Mouse (Mus musculus) cerebellum, postnatal 36 days (tissue): ENCODE measurements at regions not wholly inside any gene's neighbourhood (a gene's known extent, or its start where the extent isn't known, plus 50 kb on each side); places are given as distances from the start of the nearest gene placed in this dataset.

Experiments
- DNase-seq, 2 experiments: peaks; one replicate each; pipeline ENCODE4 v3.0.0; 2021 to 2022; ENCODE audit warnings: mixed read lengths in 2 of 2

DNA sequence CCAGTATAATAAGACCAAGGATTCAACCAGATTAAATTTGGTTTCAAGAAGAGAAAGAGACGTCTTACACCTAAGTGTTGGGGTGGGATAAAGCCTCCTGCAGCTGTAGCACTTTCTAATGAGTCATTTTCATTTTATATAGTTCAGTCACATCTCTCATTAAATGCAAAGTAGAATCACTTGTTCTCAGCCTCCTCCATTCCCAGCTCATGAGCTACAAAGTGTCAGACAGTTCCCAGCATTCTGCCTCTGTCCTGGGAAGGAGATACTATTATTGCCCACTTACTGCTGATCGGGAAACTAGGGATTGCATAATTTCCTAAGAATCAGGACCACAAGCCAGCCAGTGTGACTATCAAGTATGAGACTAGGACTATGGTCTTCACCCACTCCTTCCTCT, 158.9 kb downstream of the Tph2 start:
- no peak for DNase-seq

DNA sequence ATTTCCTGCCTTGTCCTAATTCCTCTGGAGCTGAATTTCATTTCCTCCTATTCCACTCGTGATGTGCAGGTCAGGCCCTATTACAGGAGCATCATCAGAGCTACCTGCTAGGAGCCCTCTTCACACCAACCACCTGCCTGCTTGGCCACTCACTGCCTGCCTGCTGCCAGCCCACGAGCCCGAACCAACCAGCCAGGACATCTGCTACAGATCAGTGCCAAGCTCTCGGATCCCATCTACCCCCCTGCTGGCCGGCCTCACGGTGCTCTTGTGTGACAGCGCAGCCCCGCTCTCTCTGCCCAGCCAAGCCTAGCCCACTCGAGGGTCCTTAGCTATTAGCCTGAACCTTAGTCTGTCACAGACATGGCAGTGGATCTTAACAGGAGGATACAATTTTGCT, 165.4 kb downstream of the Tph2 start:
- peak; percentile 91 to 93 for DNase-seq

GRCm38 (mm10) chr10:115013491-115014001, 171.3 kb downstream of the Tph2 start:
- DNase-seq, result peak; percentile 56 to 79

DNA sequence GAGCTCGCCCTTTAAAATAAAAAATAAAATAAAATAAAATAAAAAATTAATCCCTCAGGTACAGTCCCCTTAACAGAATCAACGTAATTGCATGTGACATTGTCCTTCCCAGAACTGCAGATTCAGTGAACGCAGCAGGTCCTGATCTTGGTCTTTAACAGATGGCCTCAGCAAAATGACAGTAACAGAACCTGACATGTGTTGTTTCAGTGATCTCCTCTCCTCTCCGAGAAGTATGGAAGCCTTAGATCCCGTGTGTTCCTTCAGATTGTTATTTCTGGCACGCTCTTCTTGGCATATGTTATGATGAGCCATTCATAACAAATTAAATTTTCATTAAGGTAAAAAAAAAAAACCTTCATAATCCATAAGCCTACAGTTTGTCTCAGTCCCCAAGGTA, 171.9 kb downstream of the Tph2 start:
- peak; percentile 70 to 83 for DNase-seq

DNA sequence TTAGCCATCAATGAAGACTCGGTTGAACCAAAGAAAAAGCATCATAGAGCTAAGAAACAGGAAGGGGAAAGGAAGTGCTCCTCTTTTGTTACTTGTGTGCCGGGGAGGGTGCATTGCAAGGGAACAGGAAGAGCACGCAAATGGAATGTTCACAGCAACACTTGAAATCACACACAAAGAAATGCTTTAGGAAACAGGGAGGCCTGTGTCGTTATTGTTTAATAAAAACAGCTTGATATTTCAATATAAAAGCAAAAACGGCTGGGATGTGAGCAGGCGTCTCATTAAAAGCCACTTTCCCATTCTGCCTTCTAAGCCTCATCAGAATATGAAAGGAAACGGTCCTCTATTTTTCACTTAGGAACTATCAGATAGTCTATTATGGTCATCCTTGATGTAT, 172.5 kb downstream of the Tph2 start:
- no peak for DNase-seq

GRCm38 (mm10) chr10:115011911-115012310, 172.9 kb downstream of the Tph2 start:
- no peak for DNase-seq

- no peak for DNase-seq
Measured at GRCm38 (mm10) chr10:114996400-114996799, 188.4 kb downstream of the Tph2 start.

DNA sequence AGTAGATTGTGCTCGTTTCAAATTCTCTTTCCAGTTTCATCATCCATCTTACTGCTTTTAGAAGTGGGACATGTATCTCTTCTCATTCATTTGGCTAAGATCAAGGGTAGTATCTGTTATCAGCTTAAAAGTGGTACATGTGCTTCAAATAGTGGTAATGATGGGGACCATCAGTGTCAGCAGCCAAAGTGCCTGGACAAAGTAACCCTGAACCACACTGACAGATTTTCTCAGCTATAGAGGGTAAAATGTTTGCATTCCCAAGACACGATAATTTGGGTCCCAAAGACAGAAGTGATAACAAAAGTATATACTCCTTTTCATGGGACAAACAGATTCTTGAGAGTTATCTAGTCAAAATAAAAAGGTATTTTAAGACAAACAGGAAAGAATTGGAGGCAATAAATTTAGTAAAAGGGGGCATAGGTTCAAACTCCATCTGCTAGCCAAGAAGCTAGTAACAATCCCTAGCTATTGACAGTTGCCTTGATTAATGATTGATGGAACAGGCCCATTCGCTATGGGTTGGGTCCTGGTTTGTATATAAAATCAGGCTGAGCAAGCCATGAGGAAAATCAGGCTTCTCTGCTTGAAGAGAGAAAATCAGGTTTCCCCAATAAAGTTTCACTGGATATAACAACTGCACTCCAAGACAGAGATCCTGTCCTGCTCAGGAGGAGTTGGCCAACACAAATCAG, 189.5 kb downstream of the Tph2 start:
- no peak for DNase-seq

- no peak for DNase-seq
Measured at GRCm38 (mm10) chr10:114988453-114989226, 186.5 kb upstream of the Trhde start.

DNA sequence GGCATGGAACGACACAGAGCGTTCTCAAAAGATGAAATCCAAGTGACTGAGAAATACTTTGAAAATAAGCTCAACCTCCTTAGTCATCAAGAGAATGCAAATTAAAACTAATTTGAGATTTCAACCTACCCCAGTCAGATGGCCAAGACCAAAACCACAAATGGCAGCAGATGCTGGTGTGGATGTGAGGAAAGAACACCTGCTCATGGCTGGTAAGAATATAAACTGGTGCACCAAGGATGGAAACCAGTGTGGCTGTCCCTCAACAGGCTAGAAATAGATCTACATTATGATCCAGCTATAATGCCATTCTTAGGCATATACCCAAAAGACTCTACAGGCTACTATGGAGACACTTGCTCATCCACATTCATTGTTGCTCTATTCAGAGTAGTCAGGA, 170.3 kb upstream of the Trhde start:
- no peak for DNase-seq

DNA sequence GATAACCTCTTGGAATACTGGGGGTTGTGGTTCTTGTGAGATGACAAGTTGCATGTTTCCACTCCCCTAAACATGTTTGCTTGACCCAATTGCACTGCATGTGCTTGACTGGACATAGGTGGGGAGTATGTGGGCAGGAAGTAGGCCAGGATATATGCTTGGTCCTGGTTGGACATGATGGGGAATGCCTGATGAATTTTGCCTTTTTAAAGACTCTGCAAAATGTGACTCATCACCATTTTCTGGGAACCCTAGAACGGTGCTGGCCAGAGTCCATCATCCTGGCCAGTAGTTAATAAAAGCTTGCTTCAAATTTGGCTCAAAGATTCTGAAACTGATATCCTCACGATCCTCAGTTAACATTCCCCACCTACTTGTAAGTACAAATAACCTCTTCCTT, 161.5 kb upstream of the Trhde start:
- peak; percentile 25 to 42 for DNase-seq

GRCm38 (mm10) chr10:114957909-114958308, 155.8 kb upstream of the Trhde start:
- DNase-seq, result no peak

DNA sequence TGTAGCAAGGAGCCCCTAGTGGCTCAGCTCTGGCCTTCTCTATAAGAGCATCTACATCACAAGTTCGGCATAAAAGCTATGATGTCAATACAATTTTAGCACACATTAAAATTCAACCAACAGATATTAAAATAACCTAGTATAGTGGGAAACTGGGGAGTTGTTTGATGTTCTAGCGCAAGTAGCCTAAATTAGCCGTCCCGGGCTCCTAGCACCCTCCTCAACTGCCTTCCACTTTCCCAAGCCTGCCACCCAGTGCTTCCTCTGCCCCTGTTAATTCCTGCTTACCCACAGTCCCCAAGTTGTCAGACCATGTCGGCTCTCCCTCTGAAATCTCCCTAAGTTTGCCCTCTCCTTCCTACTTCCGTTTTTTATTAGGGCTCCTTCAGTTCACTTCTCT, 154.2 kb upstream of the Trhde start:
- DNase-seq, result no peak

DNA sequence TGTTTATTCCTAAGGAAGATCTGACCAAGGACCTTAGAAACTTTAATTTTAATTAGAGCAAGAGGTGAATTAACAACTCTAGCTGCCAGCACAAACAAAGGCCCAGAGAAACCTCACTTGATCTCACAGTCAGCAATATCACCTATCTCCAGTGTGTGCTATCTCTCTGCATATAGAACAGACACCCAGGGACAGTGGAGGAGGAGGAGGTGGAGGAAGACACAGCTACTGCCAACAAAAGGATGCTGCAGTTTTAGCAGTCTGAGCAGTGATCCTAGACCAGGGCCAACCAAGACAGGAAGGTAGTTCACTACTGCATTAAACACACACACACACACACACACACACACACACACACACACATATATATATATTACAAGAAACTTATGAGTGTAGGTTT, 153.5 kb upstream of the Trhde start:
- no peak for DNase-seq

DNA sequence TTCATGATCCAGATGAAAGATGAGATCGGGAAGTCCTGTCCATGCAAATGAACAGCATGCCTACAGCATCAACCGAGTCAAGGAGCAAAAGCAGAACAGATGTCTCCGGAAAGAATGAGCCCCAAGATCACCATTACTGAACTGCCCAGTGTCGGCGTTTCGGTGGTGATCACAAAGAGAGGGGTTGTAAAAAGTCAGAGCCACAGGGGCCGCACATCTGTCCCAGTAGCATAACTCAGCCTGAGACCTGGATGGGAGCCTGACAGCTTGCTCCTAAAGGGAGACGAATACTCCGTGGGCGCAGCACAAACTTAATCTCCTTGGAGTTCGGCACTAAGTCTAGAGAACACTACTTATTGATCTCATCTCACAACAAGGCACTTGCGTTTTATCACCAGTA, 151.3 kb upstream of the Trhde start:
- no peak for DNase-seq

DNA sequence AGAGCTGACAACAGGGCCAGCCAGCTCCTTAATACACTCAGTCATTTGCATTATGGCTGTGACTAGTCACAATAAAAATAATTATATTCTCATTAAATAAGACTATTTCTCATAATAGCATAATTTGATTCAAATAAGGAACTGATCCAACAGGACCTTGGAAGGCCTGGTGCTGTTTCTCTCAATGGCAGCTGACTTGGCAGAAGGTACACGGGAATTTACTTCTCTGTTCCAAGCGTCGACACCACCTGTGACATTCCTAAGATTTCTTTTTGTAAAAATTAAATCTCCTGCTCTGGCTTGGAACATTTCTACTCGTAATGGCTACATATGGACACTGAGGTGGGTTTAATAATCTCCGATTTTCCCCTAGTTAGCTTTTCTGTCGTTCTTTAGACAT, 147.1 kb upstream of the Trhde start:
- DNase-seq, result peak; percentile 20 to 31

DNA sequence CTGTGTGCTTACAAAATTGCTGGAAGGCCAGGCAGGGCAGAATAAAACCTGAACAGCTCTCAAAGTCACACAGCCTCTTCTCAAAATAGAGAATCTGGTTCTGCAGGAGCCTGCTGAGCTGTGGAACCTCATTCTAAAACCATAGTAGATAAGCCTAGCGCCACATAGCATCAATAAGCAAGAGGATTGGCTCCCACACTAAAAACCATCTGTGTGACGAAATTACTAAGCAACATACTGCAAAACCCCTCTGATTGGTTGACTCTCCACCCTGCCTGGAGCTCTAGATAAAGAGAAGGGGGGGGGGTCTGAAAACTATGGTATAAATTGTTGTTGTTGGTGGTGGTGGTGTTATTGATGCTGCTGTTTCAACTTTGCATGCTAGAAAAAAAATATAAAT, 122.6 kb upstream of the Trhde start:
- no peak for DNase-seq

- DNase-seq, result peak; percentile 70 to 78
Measured at GRCm38 (mm10) chr10:114913971-114914370, 111.9 kb upstream of the Trhde start.

- peak; percentile 51 to 80 for DNase-seq
Measured at GRCm38 (mm10) chr10:114891916-114892315, 89.8 kb upstream of the Trhde start.

- DNase-seq, result peak; percentile 80 to 88
Measured at GRCm38 (mm10) chr10:114890726-114891430, 88.8 kb upstream of the Trhde start.

DNA sequence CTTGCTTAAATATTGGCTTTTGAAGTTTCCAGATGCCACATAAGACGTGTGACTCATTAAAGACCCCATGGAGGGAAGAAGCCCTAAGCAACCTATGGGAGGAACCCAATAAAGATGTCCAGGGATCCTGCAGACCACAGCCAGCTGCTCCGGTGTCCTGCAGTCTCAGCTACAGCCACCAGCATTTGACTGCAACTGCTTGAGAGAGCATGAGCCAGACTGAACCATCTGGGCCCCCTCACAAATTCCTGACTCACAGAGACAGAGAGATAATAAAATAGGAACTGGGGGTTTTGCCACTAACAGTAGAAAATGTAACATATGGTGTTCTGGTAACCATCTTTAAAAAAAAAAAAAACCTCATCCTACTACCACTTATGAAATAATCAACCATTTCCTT, 69.1 kb upstream of the Trhde start:
- DNase-seq, result peak in 1 of 2 experiments; percentile 17

DNA sequence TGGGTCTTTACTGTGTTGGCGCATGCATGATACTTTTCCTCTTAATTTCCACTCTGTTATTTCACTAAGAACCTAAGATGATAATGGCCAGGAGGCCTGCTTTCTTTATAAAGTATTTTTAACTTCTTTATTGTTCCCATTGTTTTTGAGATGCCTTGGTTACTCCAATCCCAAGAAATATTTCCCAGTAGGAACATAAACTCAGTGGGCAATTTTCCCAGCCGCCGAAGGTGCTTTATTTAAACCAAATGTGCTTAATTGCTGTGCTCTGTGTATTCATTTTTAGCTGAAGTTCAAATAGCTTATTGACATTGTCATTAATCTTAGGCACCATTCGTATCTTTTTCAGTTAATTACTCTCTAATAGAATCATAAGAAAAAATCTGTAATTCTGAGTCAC, 55.1 kb upstream of the Trhde start:
- no peak for DNase-seq

GRCm38 (mm10) chr10:114852688-114853087, 50.6 kb upstream of the Trhde start:
- DNase-seq, result no peak
